Mouse (Mus musculus) heart, adult 2 months (tissue): ENCODE measurements around the gene Prpf6.

Source experiments
- CTCF ChIP-seq: fragments of 200-600 bp; IDR thresholded peaks from 2 replicates; pipeline ENCODE4 v1.8.1; 2022; ENCODE audit warnings: antibody characterized with exemption, mild to moderate bottlenecking, moderate library complexity
- EP300 ChIP-seq: fragments of 200-500 bp; IDR thresholded peaks from 2 replicates; pipeline ENCODE4 v1.6.1; 2011; ENCODE audit warnings: low read depth, low read length, control low read depth; ENCODE audit not compliant: insufficient read depth

- TF ChIP-seq EP300 (no peak), CTCF (no peak)
These were observed 12.0 kb upstream of the Prpf6 start for GRCm38 (mm10) chr2:181579681-181580080.
